Mouse (Mus musculus) hindbrain, embryonic 14.5 days (tissue): Measurements from ENCODE around the gene Rnf149. TPM values are rescaled to one million over a fixed set of nuclear protein-coding genes. Genes with fewer than 3 reads are reported as not detected.

Source experiments
- ATAC-seq: fragments of 200-750 bp; cut with Nextera tagmentation; 2 replicates; pipeline ENCODE4 v1.8.0; 2017; ENCODE audit warnings: moderate number of reproducible peaks, mild to moderate bottlenecking, moderate TSS enrichment, moderate library complexity; ENCODE audit not compliant: low FRiP score
- DNase-seq: peaks from one replicate; pipeline ENCODE4 v3.0.0-alpha.2; 2015; ENCODE audit warnings: low spot score
- H3K27ac ChIP-seq: fragments of 300-500 bp; sonication (generic); 2 replicates; pipeline ENCODE4 v1.5.1; 2014; ENCODE audit warnings: mild to moderate bottlenecking, moderate library complexity
- H3K27me3 ChIP-seq: fragments of 300-500 bp; sonication (generic); 2 replicates; pipeline ENCODE4 v1.6.1; 2014; ENCODE audit warnings: mild to moderate bottlenecking, low read length, mixed read lengths; ENCODE audit not compliant: control insufficient read depth, insufficient read depth
- H3K36me3 ChIP-seq: fragments of 300-500 bp; sonication (generic); replicated peaks from 2 replicates; pipeline ENCODE4 v1.6.1; 2014; ENCODE audit not compliant: control insufficient read depth, insufficient read depth
- H3K4me1 ChIP-seq: fragments of 300-500 bp; sonication (generic); replicated peaks from 2 replicates; pipeline ENCODE4 v1.6.1; 2014; ENCODE audit warnings: antibody characterized with exemption, low read length, mixed read lengths; ENCODE audit not compliant: control insufficient read depth, insufficient read depth
- H3K4me2 ChIP-seq: fragments of 300-500 bp; sonication (generic); replicated peaks from 2 replicates; pipeline ENCODE4 v1.6.1; 2014; ENCODE audit warnings: mild to moderate bottlenecking, moderate library complexity
- H3K4me3 ChIP-seq: fragments of 300-500 bp; sonication (generic); replicated peaks from 2 replicates; pipeline ENCODE4 v1.5.1; 2014; ENCODE audit warnings: mild to moderate bottlenecking, low read length
- H3K9ac ChIP-seq: fragments of 300-500 bp; sonication (generic); 2 replicates; pipeline ENCODE4 v1.6.1; 2014
- H3K9me3 ChIP-seq: fragments of 300-500 bp; sonication (generic); 2 replicates; pipeline ENCODE4 v1.6.1; 2016; ENCODE audit warnings: low read length; ENCODE audit not compliant: control insufficient read depth
- WGBS: fragments of 180-500 bp; shearing (Covaris S2); extraction: QIAGEN DNeasy Blood & Tissue Kit; methylation state at CpG from one replicate; pipeline ENCODE4 v1.1.7; 2014; 5-methylcytosine and 5-hydroxymethylcytosine counted together
- polyA plus RNA-seq: library from polyadenylated mRNA; unstranded; fragments of >200 nt; fragmentation: Nextera tagmentation; extraction: Ambion mirVana; gene quantifications from 2 replicates; pipeline ENCODE4 v1.2.1, GENCODE M21; 2014

Gene Rnf149
- polyA plus RNA-seq, 1 experiment from 2014 or later = 28.9 TPM

GRCm38 (mm10) chr1:39502817-39503633 lies 74.2 kb downstream of the Rnf149 start:
- no peaks in the 10 kb centered on the region for H3K4me1 ChIP-seq
- ATAC-seq (no peak), DNase-seq (no peak)
- H3K9ac ChIP-seq = no peak overlapping the region
- no peak overlapping the region for H3K4me3 ChIP-seq
- no peaks in the 10 kb centered on the region for H3K9me3 ChIP-seq
- 80% methylated on average over 17 of the region's 17 CpGs for WGBS
- H3K27ac ChIP-seq = no peak overlapping the region
- no peak overlapping the region for H3K4me2 ChIP-seq
- H3K27me3 ChIP-seq = no peaks in the 10 kb centered on the region
- H3K36me3 ChIP-seq = no peaks in the 10 kb centered on the region

Other genes with a start within 250 kb of the Rnf149 start
- gene Rpl31, start 209.6 kb downstream of the Rnf149 start, polyA plus RNA-seq = 356 and 445 TPM in 2 replicates
- gene Tbc1d8, start 98.7 kb downstream of the Rnf149 start, polyA plus RNA-seq = 10.0 and 11.6 TPM in 2 replicates
- gene Cnot11, start 42.4 kb downstream of the Rnf149 start, polyA plus RNA-seq = 17.7 and 18.4 TPM in 2 replicates
- gene Creg2, start 74.1 kb upstream of the Rnf149 start, polyA plus RNA-seq = 6.8 and 7.6 TPM in 2 replicates
- 0.10 and 0.40 TPM in 2 replicates for gene Rfx8, start 143.6 kb upstream of the Rnf149 start, polyA plus RNA-seq
- not detected in 2 replicates for gene Gm3646, start 227.9 kb upstream of the Rnf149 start, polyA plus RNA-seq